Comparison of ENCODE assay signal across 13 mouse cellular contexts in the genomic region with DNA sequence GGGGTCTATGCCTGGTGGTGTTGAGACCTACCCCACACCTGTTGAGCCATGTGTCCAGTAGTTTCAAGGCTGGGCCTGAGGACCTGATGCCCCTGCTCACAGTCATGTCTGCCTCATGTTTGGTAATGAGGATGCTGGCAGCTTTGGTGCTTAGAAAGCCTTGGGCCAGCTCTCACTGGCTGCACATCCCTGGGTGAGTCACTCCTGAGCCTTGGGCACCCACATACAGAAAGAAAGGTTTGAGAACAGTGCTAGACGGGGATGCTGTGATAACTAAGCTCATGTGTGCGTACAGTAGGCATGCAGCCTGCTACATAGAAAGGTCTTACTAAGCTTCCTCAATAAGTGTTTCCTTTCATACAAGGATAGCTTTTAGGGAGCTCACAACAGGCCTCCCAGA. TPM values are rescaled to one million over a fixed set of nuclear protein-coding genes. Genes with fewer than 3 reads are reported as not detected.
A peak's percentile ranks its signal among the peaks of the same experiment; 100 is the strongest.
DNase-seq lines count a peak whose midpoint lies in the region; ATAC-seq and TF ChIP-seq lines count a peak whose summit lies in the region.
"Had no signal": no experiment of that assay in that cellular context is flagged by ENCODE, and none has a peak within 500 bp of the region (broad histone marks: within the 10 kb centered on the region; RNA-seq: fewer than 3 reads in every experiment).

No protein-coding gene starts in this region.

- 85% methylated on average over 2 of the region's 2 CpGs for WGBS in heart, postnatal 0 days
- WGBS in midbrain, embryonic 10.5 days = 94% methylated on average over 2 of the region's 2 CpGs
- 98% methylated on average over 2 of the region's 2 CpGs for WGBS in midbrain, embryonic 16.5 days
- 90% methylated on average over 2 of the region's 2 CpGs for WGBS in stomach, embryonic 16.5 days

- H3K27ac ChIP-seq in heart, postnatal 0 days (ENCODE audit: low read depth) = peak overlapping the region; percentile 22
- peak overlapping the region; percentile 59; the same call in 1 of the 2 replicates for H3K27ac ChIP-seq in midbrain, embryonic 10.5 days (replicated peaks)
- H3K27ac ChIP-seq in midbrain, embryonic 16.5 days (ENCODE audit: low read length) = no peak overlapping the region
- peak overlapping the region; percentile 22; the same call in 1 of the 2 replicates for H3K27ac ChIP-seq in stomach, embryonic 16.5 days (ENCODE audit: low read length)
- H3K27ac ChIP-seq: forebrain, embryonic 15.5 days; hindbrain, embryonic 15.5 days had no signal

- no peak for DNase-seq in heart, postnatal 0 days (ENCODE audit: low spot score)
- no peak for DNase-seq in heart, postnatal 14 days
- no peak for DNase-seq in midbrain, embryonic 10.5 days (ENCODE audit: low spot score)
- DNase-seq in brain, adult 2 months (ENCODE audit: low read depth, low spot score) = peak; percentile 79
- DNase-seq in thymus, postnatal 25 days = no peak
- DNase-seq: cerebellum, adult 11-12 months; lung, postnatal 4 days; thymus, postnatal 14 days had no signal

- H3K4me3 ChIP-seq in heart, postnatal 0 days (ENCODE audit: low read depth, low read length) = no peak overlapping the region
- no peak overlapping the region for H3K4me3 ChIP-seq in midbrain, embryonic 10.5 days
- no peak overlapping the region for H3K4me3 ChIP-seq in midbrain, embryonic 16.5 days (ENCODE audit: low read depth, low read length)
- H3K4me3 ChIP-seq in stomach, embryonic 16.5 days (replicated peaks; ENCODE audit: low read length) = no peak overlapping the region
- H3K4me3 ChIP-seq: forebrain, embryonic 15.5 days; hindbrain, embryonic 15.5 days had no signal

- H3K4me1 ChIP-seq in heart, postnatal 0 days (ENCODE audit: control insufficient read depth, insufficient read depth) = peaks cover 62% of the 10 kb centered on the region
- peaks cover 23% of the 10 kb centered on the region for H3K4me1 ChIP-seq in midbrain, embryonic 10.5 days
- H3K4me1 ChIP-seq in midbrain, embryonic 16.5 days (ENCODE audit: control insufficient read depth, insufficient read depth, low read length) = peaks cover 3% of the 10 kb centered on the region
- H3K4me1 ChIP-seq in stomach, embryonic 16.5 days (ENCODE audit: control insufficient read depth, insufficient read depth, low read length) = peaks cover 48% of the 10 kb centered on the region

- H3K36me3 ChIP-seq in heart, postnatal 0 days (replicated peaks; ENCODE audit: control insufficient read depth, insufficient read depth, low read length) = peaks cover 12% of the 10 kb centered on the region; the same call in 1 of the 2 replicates
- no peaks in the 10 kb centered on the region for H3K36me3 ChIP-seq in midbrain, embryonic 10.5 days
- no peaks in the 10 kb centered on the region for H3K36me3 ChIP-seq in midbrain, embryonic 16.5 days (ENCODE audit: control insufficient read depth, insufficient read depth, low read length)
- H3K36me3 ChIP-seq in stomach, embryonic 16.5 days (ENCODE audit: control insufficient read depth, insufficient read depth, low read length) = no peaks in the 10 kb centered on the region
- H3K36me3 ChIP-seq: forebrain, embryonic 15.5 days; hindbrain, embryonic 15.5 days had no signal

- no peak for TF ChIP-seq CTCF in heart, postnatal 0 days (IDR thresholded peaks at IDR 0.05; ENCODE audit: low read depth)

- no peak for ATAC-seq in heart, postnatal 0 days (ENCODE audit: insufficient read depth, low read depth)
- no peak for ATAC-seq in midbrain, embryonic 16.5 days
- no peak for ATAC-seq in stomach, embryonic 16.5 days (ENCODE audit: insufficient read depth, low FRiP score)
- no peak for ATAC-seq in activated CD4-positive, CD25-positive, alpha-beta regulatory T cell, adult 4 months
- ATAC-seq: forebrain, embryonic 15.5 days had no signal

- no peaks in the 10 kb centered on the region for H3K9me3 ChIP-seq in heart, postnatal 0 days (replicated peaks; ENCODE audit: control insufficient read depth, low read length)
- H3K9me3 ChIP-seq in midbrain, embryonic 10.5 days (replicated peaks) = no peaks in the 10 kb centered on the region
- H3K9me3 ChIP-seq in midbrain, embryonic 16.5 days (replicated peaks; ENCODE audit: control insufficient read depth, low read length, poor library complexity, severe bottlenecking) = no peaks in the 10 kb centered on the region
- no peaks in the 10 kb centered on the region for H3K9me3 ChIP-seq in stomach, embryonic 16.5 days (replicated peaks; ENCODE audit: control insufficient read depth, low read length)
- H3K9me3 ChIP-seq: forebrain, embryonic 15.5 days; hindbrain, embryonic 15.5 days had no signal

- H3K4me2 ChIP-seq in heart, postnatal 0 days (ENCODE audit: low read depth, low read length) = no peak overlapping the region
- no peak overlapping the region for H3K4me2 ChIP-seq in midbrain, embryonic 16.5 days (ENCODE audit: low read length)
- H3K4me2 ChIP-seq in stomach, embryonic 16.5 days (ENCODE audit: low read depth, low read length) = no peak overlapping the region
- H3K4me2 ChIP-seq: forebrain, embryonic 15.5 days; hindbrain, embryonic 15.5 days had no signal

- no peak overlapping the region for H3K9ac ChIP-seq in heart, postnatal 0 days (replicated peaks; ENCODE audit: low read depth, low read length)
- H3K9ac ChIP-seq in midbrain, embryonic 16.5 days (ENCODE audit: low read depth, low read length) = no peak overlapping the region
- H3K9ac ChIP-seq in stomach, embryonic 16.5 days (ENCODE audit: low read length) = 0 out of 2 replicates have a peak overlapping the region, but pooled peaks have one; percentile 19
- H3K9ac ChIP-seq: forebrain, embryonic 15.5 days; hindbrain, embryonic 15.5 days had no signal

- no peaks in the 10 kb centered on the region for H3K27me3 ChIP-seq in heart, postnatal 0 days (ENCODE audit: control insufficient read depth, insufficient read depth, low read length)
- H3K27me3 ChIP-seq in midbrain, embryonic 10.5 days (ENCODE audit: low read depth, poor library complexity, severe bottlenecking) = no peaks in the 10 kb centered on the region
- H3K27me3 ChIP-seq in midbrain, embryonic 16.5 days (ENCODE audit: control insufficient read depth, insufficient read depth, low read depth, low read length) = no peaks in the 10 kb centered on the region
- no peaks in the 10 kb centered on the region for H3K27me3 ChIP-seq in stomach, embryonic 16.5 days (ENCODE audit: control insufficient read depth, insufficient read depth, low read length)
- H3K27me3 ChIP-seq: forebrain, embryonic 15.5 days; hindbrain, embryonic 15.5 days had no signal

- no peak for TF ChIP-seq EP300 in heart, postnatal 0 days (IDR thresholded peaks at IDR 0.05; ENCODE audit: low read depth)

- intact Hi-C loops in heart, postnatal 14 days (cut with DNase I) = no loop called here

RNA-seq across cellular contexts. Expression of gene Ypel2, which starts 40.8 kb away (rescaled TPM):
- 16.3 and 18.4 TPM in 2 replicates for total RNA-seq in heart, postnatal 0 days (2014; rRNA removed; ENCODE audit: low replicate concordance)
- polyA plus RNA-seq in heart, postnatal 0 days (2015; fragmentation: Nextera tagmentation; extraction: Ambion mirVana) = 16.1 and 17.8 TPM in 2 replicates
- 10 to 100 TPM; 24.7 to 24.8 TPM for total RNA-seq in heart, postnatal 14 days (2021)
- 3.0 and 4.4 TPM in 2 replicates for polyA plus RNA-seq in midbrain, embryonic 10.5 days (2016; fragmentation: Nextera tagmentation; extraction: Ambion mirVana)
- 5.7 and 6.5 TPM in 2 replicates for polyA plus RNA-seq in midbrain, embryonic 16.5 days (2015; fragmentation: Nextera tagmentation; extraction: Ambion mirVana)
- 7.7 and 8.1 TPM in 2 replicates for polyA plus RNA-seq in stomach, embryonic 16.5 days (2015; fragmentation: Nextera tagmentation; extraction: Ambion mirVana)
- 1 to 10 TPM; 5.0 to 8.5 TPM for polyA plus RNA-seq in activated CD4-positive, CD25-positive, alpha-beta regulatory T cell, adult 4 months (2017; shearing (Covaris generic))
